Mouse (Mus musculus): ENCODE data around the gene Arntl.

GRCm38 (mm10) chr7:113349089-113349488 is 141.8 kb downstream of the Arntl start:
- TF ChIP-seq CTCF (IDR thresholded peaks at IDR 0.05; ENCODE audit: control insufficient read depth, insufficient read depth, low read length) (no peak), POLR2A (IDR thresholded peaks at IDR 0.05; ENCODE audit: borderline replicate concordance, control insufficient read depth, low read depth, low read length) (no peak)

Measured in bone marrow, adult 2 months (tissue).